Mouse (Mus musculus): Measurements from ENCODE around the gene Iqcd.

Iqcd gene

GRCm38 (mm10) chr5:120634860-120635259 is 46.0 kb downstream of the Iqcd start:
- DNase-seq, result no peak

- DNase-seq, result no peak
Observed at GRCm38 (mm10) chr5:120635633-120636032, 46.8 kb downstream of the Iqcd start.

GRCm38 (mm10) chr5:120640094-120640493 is 51.3 kb downstream of the Iqcd start:
- no peak for DNase-seq

DNA sequence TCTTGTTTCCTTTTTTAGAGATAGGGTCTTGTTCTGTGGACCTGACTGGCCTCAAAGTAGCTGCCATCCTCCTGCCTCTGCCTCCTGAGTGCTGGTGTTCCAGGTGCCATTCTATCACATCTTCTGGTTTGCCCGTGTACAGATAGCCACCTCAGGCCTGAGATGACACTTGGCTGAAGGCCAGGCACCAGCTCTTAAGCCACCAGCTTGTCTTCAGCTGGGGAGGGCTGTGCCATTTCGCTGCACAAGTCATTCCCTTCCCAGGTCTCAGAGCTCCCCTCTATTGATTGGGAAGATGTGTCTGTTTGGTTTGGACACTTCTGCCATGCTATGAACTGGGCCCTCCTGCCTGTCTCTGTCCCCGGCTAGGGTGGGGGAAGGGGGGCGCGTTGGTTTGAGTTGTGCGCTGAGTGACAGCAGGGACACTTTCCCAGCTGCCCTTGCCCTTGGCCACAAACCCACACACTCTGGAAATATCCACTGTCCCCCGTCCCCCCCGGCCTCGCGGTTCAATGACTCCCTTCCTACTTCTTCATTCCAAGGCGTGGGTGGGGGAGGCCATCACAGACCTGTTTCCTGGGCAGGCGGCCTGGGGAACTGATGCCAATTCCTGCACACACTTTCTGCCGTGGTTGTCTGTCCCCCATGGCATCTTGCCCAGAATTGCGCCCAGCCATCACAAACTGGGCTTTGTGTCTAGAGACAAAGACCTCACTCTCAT is 54.7 kb downstream of the Iqcd start:
- DNase-seq, result no peak

- DNase-seq, result no peak
Observed at GRCm38 (mm10) chr5:120644227-120644626, 55.4 kb downstream of the Iqcd start.

- peak; percentile 24 for DNase-seq
Observed at GRCm38 (mm10) chr5:120645851-120646250, 57.0 kb downstream of the Iqcd start.

DNA sequence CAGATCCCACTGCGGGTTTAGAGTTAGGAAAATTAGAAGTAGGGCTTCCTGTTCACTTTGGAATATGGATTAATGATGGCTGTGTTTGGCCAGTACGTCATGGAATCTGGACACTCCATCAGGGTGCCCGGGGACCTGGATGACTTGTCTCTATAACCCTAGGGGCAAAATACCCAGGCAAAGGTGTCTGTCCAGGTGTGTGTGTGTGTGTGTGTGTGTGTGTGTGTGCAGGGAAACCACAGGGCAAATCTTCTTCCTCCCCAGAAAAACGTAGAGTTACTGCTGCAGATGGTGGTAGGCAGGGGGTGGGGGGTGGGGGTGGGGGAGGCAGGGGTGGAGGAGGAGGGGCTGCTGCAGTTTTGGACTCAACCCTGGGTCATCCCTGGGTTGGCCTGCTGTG is 58.5 kb downstream of the Iqcd start:
- no peak for DNase-seq

- DNase-seq, result no peak
Observed at GRCm38 (mm10) chr5:120647814-120648491, 59.1 kb downstream of the Iqcd start.

DNA sequence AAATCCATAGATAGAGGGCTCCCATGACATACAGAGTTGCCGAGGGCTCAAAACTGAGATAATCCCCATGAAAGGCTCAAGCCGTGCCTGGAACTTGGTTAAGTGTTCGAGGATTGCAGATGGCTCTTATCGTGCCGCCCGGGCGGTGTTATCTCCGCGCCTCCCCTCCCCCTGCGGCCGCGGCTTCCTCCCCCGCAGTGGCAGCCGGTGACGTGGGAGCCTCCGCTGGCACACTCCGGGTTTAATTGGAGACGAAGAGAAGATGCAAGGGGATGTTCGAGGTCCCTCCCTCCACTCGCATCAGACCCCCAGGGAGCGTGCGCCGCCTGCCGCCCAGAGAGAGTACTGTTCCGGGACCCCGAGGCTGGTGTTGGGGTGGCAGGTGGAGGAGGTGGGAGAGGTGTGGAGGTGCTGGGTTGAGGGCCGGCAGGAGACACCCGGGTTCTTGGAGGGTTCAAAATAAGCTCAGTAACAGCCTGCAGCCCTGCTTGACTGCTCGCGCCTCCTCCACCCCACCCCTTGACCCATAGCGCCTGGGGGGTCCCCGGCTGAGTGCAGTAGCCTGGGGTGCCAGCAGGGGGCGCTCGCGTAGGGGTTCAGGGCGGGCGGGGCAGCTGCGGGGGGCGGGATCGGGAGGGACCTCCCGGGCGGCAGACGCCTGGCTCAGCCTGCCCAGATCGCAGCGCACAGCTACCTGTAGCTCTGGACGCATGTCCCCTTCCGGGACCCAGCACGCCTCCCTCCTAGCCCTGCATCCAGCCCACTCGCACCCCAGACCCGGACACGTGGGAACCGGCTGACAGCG is 60.0 kb downstream of the Iqcd start, which contains the start of gene Rasal1:
Rasal1 (plus strand) TSS at position 244 of the 805 bp plus-strand sequence.
- DNase-seq, result peak; percentile 40

DNA sequence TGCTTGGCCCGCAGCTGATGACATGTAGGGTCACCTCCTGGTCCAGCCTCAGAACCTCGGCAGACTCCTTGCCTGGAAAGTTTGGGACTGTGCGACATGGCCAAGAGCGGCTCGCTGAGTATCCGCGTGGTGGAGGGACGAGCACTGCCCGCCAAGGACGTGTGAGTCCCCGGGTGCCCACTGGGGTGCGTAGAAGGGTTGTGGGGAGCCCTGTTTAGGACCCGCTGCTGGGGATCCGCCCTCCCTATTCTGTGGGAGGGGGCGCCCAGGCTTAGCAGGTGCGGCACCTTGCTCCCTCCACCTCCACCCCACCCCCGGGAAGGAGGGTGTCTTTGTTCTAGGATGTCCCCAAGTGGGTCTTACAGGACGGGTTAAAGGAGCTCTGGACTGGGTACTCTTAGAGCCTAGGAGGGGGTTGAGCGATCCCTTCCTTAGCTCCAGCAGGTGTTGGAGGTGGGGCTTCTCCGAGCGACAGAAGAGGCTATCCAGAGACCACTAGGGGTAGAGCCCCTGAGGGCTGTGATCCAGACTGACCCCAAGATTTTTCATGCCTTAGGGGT is 60.6 kb downstream of the Iqcd start:
- no peak for DNase-seq

DNA sequence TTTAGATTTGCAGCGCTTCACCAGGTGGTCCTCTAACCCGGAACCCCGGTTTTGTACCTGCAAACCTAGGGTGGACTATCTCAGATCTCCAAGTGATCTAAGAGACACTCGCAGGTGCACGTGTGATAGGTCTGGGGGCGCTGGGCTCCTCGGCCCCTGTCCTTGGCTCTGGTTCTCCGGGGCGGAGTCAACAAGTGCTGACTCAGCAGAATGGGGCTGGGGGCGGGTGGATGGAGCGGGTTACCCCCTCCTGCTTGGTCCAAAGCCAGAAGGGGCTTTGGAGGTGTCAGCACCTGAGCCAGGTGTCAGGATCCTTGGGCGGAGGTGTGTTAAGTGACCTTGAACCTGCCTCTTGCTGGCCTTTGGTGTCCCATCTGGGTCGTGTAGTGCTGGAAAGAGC is 61.1 kb downstream of the Iqcd start:
- DNase-seq, result no peak

DNA sequence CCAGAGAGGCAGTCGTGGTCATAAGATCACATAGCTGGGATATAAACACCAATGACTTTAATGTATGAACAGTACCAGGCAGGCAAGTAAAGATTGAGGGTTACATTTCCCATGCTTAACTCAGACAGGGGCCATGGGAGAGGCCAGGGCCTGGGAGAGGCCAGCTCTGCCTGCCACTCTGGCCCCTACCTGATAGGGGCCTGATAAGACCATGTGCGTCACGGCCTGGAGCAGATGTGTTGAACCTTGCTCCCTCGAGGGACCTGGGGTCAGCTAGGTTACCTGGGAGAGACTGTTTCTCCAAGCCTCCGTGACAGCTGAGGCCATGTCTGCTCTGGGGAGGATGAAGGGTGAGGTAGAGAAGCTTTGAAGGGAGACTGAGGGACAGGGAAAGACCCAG is 62.4 kb downstream of the Iqcd start:
- DNase-seq, result no peak

GRCm38 (mm10) chr5:120652915-120653701 is 64.3 kb downstream of the Iqcd start:
- DNase-seq, result no peak

DNA sequence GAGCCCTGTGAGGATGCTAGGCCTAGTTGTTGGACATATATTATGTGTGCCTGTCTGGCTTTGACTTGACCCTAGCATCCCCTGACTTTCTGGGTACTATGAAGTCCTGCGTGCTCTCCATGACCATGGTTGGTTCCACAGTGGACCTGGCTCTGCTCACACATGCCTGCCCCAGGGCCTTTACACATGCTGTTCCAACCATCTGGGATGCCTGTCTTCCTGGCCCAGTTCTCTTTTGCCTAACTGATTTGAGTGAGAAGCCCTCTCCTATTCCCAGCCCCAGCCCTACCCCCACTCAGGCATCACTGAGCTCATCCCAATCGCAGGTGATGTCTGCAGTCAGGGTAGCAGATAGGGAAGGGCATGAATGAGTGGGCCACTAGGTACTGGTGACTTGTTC is 65.1 kb downstream of the Iqcd start:
- no peak for DNase-seq

DNA sequence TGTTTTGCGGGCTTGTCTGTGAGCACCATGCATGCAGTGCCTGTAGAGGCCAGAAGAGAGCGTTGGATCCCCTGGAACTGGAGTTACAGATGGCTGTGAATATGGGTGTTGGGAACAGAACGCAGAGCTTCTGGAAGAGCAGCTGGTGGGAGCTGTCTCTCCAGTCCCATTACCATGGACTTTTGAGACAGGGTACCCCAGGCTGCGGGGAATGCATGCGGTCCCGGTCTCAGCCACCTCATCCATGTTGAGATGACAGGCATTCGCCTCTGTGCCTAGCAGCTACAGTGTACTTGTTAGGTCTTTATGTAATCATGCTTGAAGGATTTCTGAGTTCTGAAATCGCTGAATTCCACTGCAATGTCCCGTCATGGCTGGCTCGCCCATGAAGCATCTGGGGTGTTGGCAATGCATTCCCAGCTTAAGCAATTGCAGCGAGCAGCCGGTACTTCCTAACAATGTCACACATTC is 67.5 kb downstream of the Iqcd start:
- peak; percentile 18 for DNase-seq
